In the genomic region with DNA sequence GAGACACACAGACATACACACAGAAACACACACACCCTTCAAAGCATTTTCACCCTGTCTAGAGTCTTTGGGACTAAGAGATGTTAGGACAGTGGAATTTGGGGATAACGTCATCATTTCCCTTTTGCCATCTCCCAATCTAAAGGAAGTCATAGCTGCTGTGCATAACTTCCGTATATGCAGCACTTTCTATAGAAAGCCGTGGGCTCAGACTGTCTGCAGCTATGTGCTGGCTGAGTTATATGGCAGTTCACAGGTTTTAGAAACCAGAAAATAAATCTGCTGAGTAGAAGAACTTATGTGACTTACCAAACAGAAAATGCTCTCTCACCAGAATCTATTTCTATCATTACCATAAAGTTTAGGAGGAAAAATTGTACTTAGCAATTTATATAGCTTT, we compare ENCODE assay signal across 26 mouse cellular contexts.
"Had no signal": no experiment of that assay in that cellular context is flagged by ENCODE, and none has a peak within 500 bp of the region (broad histone marks: within the 10 kb centered on the region; RNA-seq: fewer than 3 reads in every experiment).

No protein-coding gene starts in this region.

- H3K27ac ChIP-seq: gastrocnemius, adult 2 months; heart, embryonic 10.5 days; hindbrain, embryonic 13.5 days; hindbrain, embryonic 15.5 days; hindbrain, postnatal 0 days; kidney, embryonic 15.5 days; kidney, postnatal 0 days; limb, embryonic 13.5 days; limb, embryonic 15.5 days; liver, embryonic 12.5 days; liver, embryonic 14.5 days had no signal

- DNase-seq: gastrocnemius, adult 2 months; gastrocnemius, postnatal 10 days; gastrocnemius, postnatal 25 days; heart, adult 18-20 months; heart, postnatal 10 days; heart, postnatal 36 days; kidney, adult 11 months; kidney, adult 2 months; kidney, adult 9 months; kidney, postnatal 14 days; kidney, postnatal 36 days; layer of hippocampus, adult 9-11 months; layer of hippocampus, postnatal 36 days; left cerebral cortex, postnatal 4 days had no signal

- H3K4me1 ChIP-seq: hindbrain, embryonic 13.5 days; hindbrain, embryonic 15.5 days; kidney, embryonic 15.5 days; limb, embryonic 13.5 days; limb, embryonic 15.5 days had no signal

- H3K4me3 ChIP-seq: gastrocnemius, adult 2 months; heart, embryonic 10.5 days; heart, embryonic 12.5 days; hindbrain, embryonic 13.5 days; hindbrain, embryonic 15.5 days; kidney, embryonic 15.5 days; limb, embryonic 13.5 days; limb, embryonic 15.5 days; liver, embryonic 12.5 days had no signal

- ATAC-seq: hindbrain, postnatal 0 days; intestine, embryonic 16.5 days; liver, embryonic 12.5 days had no signal
